Mouse (Mus musculus) stomach, embryonic 16.5 days (tissue): ENCODE measurements at regions not wholly inside any gene's neighbourhood (a gene's known extent, or its start where the extent isn't known, plus 50 kb on each side); places are given as distances from the start of the nearest gene placed in this dataset. TPM values are rescaled to one million over a fixed set of nuclear protein-coding genes. Genes with fewer than 3 reads are reported as not detected.

Experiments used
- microRNA-seq: library from miRNA; unstranded; fragments of <30 nt; microRNA quantifications from one replicate; pipeline ENCODE4, GENCODE M21; 2016

Small RNAs in the stretch of these regions (microRNA-seq; reads per million reads assigned to microRNA genes)
- gene Mir6368, result not detected
